Mouse (Mus musculus) forebrain, embryonic 14.5 days (tissue): ENCODE measurements around the gene Pdxdc1. TPM values are rescaled to one million over a fixed set of nuclear protein-coding genes. Genes with fewer than 3 reads are reported as not detected.
"Not testable (repeated sequence)": the region's sequence is repeated elsewhere in the genome, so short reads cannot be mapped to it uniquely, and the experiment has no call there.

Experiments
- ATAC-seq: fragments of 200-750 bp; cut with Nextera tagmentation; 2 replicates; pipeline ENCODE4 v1.8.0; 2017; ENCODE audit warnings: mild to moderate bottlenecking, moderate library complexity
- DNase-seq: peaks from one replicate; pipeline ENCODE4 v3.0.0-alpha.2; 2015; ENCODE audit warnings: low spot score
- H3K27ac ChIP-seq: fragments of 300-500 bp; sonication (generic); 2 replicates; pipeline ENCODE4 v1.5.1; 2014; ENCODE audit warnings: low read depth, mild to moderate bottlenecking, control low read depth, low read length, moderate library complexity
- H3K27me3 ChIP-seq: fragments of 300-500 bp; sonication (generic); replicated peaks from 2 replicates; pipeline ENCODE4 v1.6.1; 2014; ENCODE audit warnings: low read length, control low read depth, mixed read lengths; ENCODE audit not compliant: control insufficient read depth, insufficient read depth
- H3K36me3 ChIP-seq: fragments of 300-500 bp; sonication (generic); 2 replicates; pipeline ENCODE4 v1.6.1; 2014; ENCODE audit warnings: low read length, control low read depth; ENCODE audit not compliant: control insufficient read depth, insufficient read depth
- H3K4me1 ChIP-seq: fragments of 300-500 bp; sonication (generic); 2 replicates; pipeline ENCODE4 v1.6.1; 2014; ENCODE audit warnings: antibody characterized with exemption, low read length, control low read depth; ENCODE audit not compliant: control insufficient read depth, insufficient read depth
- H3K4me2 ChIP-seq: fragments of 300-500 bp; sonication (generic); 2 replicates; pipeline ENCODE4 v1.6.1; 2014; ENCODE audit warnings: mild to moderate bottlenecking, control low read depth, low read length
- H3K4me3 ChIP-seq: fragments of 300-500 bp; sonication (generic); 2 replicates; pipeline ENCODE4 v1.5.1; 2014; ENCODE audit warnings: low read depth, low read length, control low read depth
- H3K9ac ChIP-seq: fragments of 300-500 bp; sonication (generic); 2 replicates; pipeline ENCODE4 v1.6.1; 2014; ENCODE audit warnings: mild to moderate bottlenecking, low read length, control low read depth, moderate library complexity
- H3K9me3 ChIP-seq: fragments of 300-500 bp; sonication (generic); replicated peaks from 2 replicates; pipeline ENCODE4 v1.6.1; 2016; ENCODE audit warnings: low read length, control low read depth, mixed read lengths; ENCODE audit not compliant: control insufficient read depth
- WGBS: fragments of 180-500 bp; shearing (Covaris S2); extraction: QIAGEN DNeasy Blood & Tissue Kit; methylation state at CpG from one replicate; pipeline ENCODE4 v1.1.7; 2014; 5-methylcytosine and 5-hydroxymethylcytosine counted together
- polyA plus RNA-seq: library from polyadenylated mRNA; unstranded; fragments of >200 nt; fragmentation: Nextera tagmentation; extraction: Ambion mirVana; gene quantifications from 2 replicates; pipeline ENCODE4 v1.2.1, GENCODE M21; 2014

The Pdxdc1 gene
- polyA plus RNA-seq, 1 experiment from 2014 or later, result 62.2 TPM

DNA sequence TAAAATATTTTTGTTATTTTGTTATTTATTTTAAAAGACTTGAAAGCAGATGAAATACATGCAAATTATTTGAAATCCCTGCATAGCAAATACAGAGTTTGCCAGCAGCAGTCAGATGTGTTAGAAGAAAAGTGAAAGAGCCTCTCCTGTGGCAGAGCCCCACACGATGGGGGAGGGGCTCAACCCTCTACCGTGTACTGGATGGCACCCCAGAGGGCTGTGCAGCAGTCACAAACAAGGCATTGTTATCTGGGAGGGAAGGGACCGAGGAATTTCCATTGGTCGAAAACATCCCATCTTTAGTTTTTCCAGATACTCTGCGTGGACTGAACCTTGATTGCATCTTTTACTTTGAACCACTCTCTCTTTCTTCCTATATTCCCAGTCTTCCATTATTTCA lies 35.5 kb downstream of the Pdxdc1 start:
- H3K9ac ChIP-seq, H3K4me2 ChIP-seq, H3K4me3 ChIP-seq, H3K9me3 ChIP-seq, H3K4me1 ChIP-seq, H3K27ac ChIP-seq, H3K27me3 ChIP-seq: not testable (repeated sequence)
- DNase-seq, result peak; percentile 25
- H3K36me3 ChIP-seq, result peaks cover 14% of the 10 kb centered on the region
- peak; percentile 63; the same call in 1 of the 2 replicates for ATAC-seq
- WGBS, result 12% methylated on average over 5 of the region's 5 CpGs

DNA sequence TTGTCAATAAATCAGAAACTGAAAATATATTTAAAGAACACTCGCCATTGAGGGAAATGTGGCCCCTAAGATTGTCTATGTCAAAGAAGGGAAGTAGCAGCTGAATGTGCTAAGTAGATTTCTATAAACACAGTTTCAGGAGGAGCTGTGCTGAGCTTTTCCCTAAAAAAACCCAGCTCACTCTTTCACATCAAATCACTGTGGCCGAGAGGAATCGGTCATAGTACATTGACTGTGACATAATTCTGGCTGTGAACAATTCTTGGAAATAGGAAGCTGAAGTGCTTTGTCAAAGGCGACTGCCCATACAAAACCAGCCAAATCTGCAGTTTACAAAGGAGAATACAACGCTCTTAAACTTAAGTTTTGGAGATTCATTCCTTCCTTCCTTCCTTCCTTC lies 36.3 kb downstream of the Pdxdc1 start:
- Histone ChIP-seq H3K27me3 (no peaks in the 10 kb centered on the region), H3K9ac (no peak overlapping the region), H3K4me2 (no peak overlapping the region), H3K4me3 (no peak overlapping the region), H3K4me1 (no peaks in the 10 kb centered on the region), H3K36me3 (peaks cover 11% of the 10 kb centered on the region; the same call in 1 of the 2 replicates), H3K27ac (no peak overlapping the region), H3K9me3 (no peaks in the 10 kb centered on the region)
- ATAC-seq (no peak), DNase-seq (no peak)
- 90% methylated on average over 5 of the region's 5 CpGs for WGBS

DNA sequence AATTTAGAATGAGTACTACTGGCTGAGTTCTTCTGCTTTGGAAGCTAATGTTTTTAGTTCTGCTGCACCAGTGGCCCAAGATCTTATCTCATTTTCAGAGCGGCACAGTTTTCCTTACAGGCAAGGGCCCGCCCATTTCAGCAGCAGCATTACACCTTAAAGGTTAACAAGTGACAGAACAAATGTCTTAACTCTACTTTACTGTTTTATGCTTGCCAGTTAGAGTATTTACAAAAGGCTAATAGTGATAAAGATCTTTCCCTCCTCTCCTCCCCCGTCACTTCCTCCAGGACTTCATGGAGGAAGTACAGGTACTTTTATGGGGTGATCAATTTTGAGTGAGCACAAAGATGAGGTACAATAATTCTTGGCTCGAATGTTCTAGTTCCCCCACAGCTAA lies 36.9 kb downstream of the Pdxdc1 start:
- no peaks in the 10 kb centered on the region for H3K4me1 ChIP-seq
- no peak overlapping the region for H3K4me2 ChIP-seq
- peaks cover 11% of the 10 kb centered on the region; the same call in 1 of the 2 replicates for H3K36me3 ChIP-seq
- H3K4me3 ChIP-seq, result no peak overlapping the region
- H3K9me3 ChIP-seq, result no peaks in the 10 kb centered on the region
- H3K9ac ChIP-seq, result no peak overlapping the region
- H3K27ac ChIP-seq, result no peak overlapping the region
- DNase-seq, result no peak
- 86% methylated on average over 4 of the region's 4 CpGs for WGBS
- H3K27me3 ChIP-seq, result no peaks in the 10 kb centered on the region
- ATAC-seq, result no peak

DNA sequence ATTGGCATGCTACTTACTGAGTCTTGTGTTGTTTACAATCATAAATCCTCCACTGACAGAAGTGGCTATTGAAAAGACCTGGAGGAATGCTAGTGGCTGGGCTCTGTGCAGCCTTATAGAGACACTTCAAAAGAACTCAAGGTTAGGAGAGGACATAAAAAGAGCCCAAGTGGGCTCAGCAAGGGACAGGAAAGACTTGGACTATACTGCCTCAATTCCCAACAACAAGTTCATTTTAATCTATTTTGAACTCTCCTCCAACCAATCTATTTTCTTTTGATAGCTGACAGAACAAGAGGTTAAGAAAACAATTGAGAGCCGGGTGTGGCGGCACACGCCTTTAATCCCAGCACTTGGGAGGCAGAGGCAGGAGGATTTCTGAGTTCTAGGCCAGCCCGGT lies 49.0 kb downstream of the Pdxdc1 start:
- no peaks in the 10 kb centered on the region for H3K4me1 ChIP-seq
- H3K9ac ChIP-seq, result no peak overlapping the region
- no peak overlapping the region for H3K4me2 ChIP-seq
- H3K27me3 ChIP-seq, result no peaks in the 10 kb centered on the region
- WGBS, result 92% methylated on average over 4 of the region's 4 CpGs
- peaks cover 24% of the 10 kb centered on the region; the same call in 1 of the 2 replicates for H3K36me3 ChIP-seq
- H3K4me3 ChIP-seq, result no peak overlapping the region
- no peaks in the 10 kb centered on the region for H3K9me3 ChIP-seq
- DNase-seq (no peak), ATAC-seq (no peak)
- H3K27ac ChIP-seq, result no peak overlapping the region

DNA sequence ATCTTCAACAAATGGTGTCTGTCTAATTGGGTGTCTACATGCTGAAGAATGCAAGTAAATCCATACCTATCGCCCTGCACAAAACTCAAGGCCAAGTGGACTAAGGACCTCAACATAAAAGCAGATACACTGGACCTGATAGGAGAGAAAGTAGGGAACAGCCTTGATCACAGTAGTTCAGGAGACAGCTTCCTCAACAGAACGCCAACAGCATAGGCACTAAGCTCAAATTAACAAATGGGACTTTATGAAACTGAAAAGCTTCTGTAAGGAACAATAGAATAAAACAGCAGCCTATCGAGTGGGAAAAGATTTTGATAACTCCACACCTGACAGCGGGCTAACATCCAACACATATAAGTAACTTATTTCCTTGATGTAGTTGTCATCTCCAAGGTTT lies 51.5 kb downstream of the Pdxdc1 start:
- Histone ChIP-seq H3K27ac (no peak overlapping the region), H3K9me3 (no peaks in the 10 kb centered on the region), H3K36me3 (peaks cover 23% of the 10 kb centered on the region), H3K9ac (no peak overlapping the region), H3K27me3 (no peaks in the 10 kb centered on the region), H3K4me3 (no peak overlapping the region), H3K4me2 (no peak overlapping the region), H3K4me1 (no peaks in the 10 kb centered on the region)
- no peak for DNase-seq
- ATAC-seq, result no peak
- WGBS, result 95% methylated on average over 4 of the region's 4 CpGs

DNA sequence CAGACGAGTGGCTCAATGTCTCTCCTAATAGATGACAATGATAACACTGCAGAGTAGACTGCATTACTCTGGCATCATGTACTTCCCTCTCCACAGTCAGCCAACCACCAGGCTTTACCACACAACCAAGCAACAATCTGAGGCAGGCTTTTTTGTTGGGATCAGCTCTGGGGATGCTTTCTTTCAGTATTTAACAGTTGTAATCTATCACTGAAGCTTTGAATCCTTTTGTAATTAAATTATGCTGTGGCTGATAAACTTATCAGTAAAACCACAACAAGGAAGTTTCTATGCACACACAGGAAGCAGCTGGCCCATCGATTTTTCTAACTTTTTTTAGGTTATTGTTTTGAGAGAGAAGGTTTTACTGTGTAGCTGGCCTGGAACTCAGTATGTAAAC lies 54.6 kb downstream of the Pdxdc1 start:
- DNase-seq (no peak), ATAC-seq (no peak)
- Histone ChIP-seq H3K9ac (no peak overlapping the region), H3K4me1 (no peaks in the 10 kb centered on the region), H3K36me3 (peaks cover 30% of the 10 kb centered on the region), H3K27me3 (no peaks in the 10 kb centered on the region), H3K9me3 (no peaks in the 10 kb centered on the region), H3K4me2 (no peak overlapping the region), H3K4me3 (no peak overlapping the region), H3K27ac (no peak overlapping the region)
- WGBS, result 79% methylated on average over 2 of the region's 2 CpGs

DNA sequence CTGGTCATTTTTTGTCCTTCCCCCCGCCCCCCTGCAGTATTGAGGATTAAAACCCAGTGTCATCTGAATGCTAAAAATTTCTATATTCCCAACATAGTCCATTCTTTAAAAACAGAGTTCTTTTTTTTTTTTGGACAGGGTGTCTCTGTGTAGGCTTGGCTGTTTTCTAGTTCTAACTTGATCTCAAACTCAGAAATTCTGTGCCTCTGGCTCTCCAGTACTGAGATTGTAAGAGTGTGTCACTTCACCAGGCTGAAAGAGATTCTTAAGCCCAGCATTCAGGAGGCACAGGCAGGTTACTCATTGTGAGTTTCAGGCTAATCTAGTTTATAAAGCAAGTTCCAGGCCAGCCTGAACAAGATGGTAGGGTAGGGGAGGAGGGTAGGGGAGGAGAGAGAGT lies 56.3 kb downstream of the Pdxdc1 start:
- no peak overlapping the region for H3K27ac ChIP-seq
- H3K9me3 ChIP-seq, result no peaks in the 10 kb centered on the region
- H3K9ac ChIP-seq, result no peak overlapping the region
- peaks cover 35% of the 10 kb centered on the region for H3K36me3 ChIP-seq
- WGBS, result 91% methylated on average over 1 of the region's 1 CpGs
- ATAC-seq (no peak), DNase-seq (no peak)
- H3K27me3 ChIP-seq, result no peaks in the 10 kb centered on the region
- H3K4me3 ChIP-seq, result no peak overlapping the region
- H3K4me2 ChIP-seq, result no peak overlapping the region
- H3K4me1 ChIP-seq, result no peaks in the 10 kb centered on the region

DNA sequence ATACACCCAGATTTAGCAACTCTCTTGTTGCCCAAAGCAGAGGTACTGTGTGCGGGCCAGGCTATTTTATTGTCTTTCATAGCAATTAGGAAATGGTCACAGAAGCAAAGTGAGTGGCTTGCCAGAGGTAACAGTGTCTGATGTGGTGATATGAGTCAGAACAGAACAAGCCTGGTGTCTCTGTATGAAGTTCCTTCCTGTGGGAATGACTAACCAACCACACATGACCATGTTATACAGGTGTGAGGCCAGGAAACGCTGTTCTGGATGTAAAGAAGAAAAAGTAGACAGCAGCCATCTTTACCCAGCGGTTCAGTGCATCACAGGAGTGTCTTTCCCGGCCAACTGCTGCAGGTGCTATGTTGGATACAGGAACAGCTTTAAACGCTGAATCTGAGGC lies 57.9 kb downstream of the Pdxdc1 start:
- H3K9me3 ChIP-seq, result no peaks in the 10 kb centered on the region
- H3K27ac ChIP-seq, result no peak overlapping the region
- WGBS, result 97% methylated on average over 5 of the region's 5 CpGs
- no peak overlapping the region for H3K9ac ChIP-seq
- no peaks in the 10 kb centered on the region for H3K27me3 ChIP-seq
- DNase-seq, result no peak
- no peak for ATAC-seq
- H3K4me2 ChIP-seq, result no peak overlapping the region
- H3K36me3 ChIP-seq, result peaks cover 45% of the 10 kb centered on the region
- no peak overlapping the region for H3K4me3 ChIP-seq
- H3K4me1 ChIP-seq, result no peaks in the 10 kb centered on the region

DNA sequence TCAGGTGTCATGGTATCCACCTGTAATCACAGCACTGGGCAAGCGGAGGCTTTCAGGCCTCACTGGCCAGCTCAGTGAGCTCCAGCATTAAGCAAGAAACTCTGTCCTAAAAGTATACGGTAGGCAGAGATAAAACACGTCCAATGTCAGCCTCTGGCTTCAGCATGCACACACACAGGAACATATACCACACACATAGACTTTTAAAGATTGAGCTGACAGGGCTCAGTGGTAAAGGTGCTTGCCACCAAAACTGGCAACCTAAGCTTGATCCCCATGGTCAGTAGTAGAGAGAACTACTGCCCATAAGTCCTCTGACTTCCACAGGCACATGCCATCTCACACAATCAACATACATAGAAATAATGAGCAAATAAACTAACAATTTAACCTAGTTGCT lies 62.0 kb downstream of the Pdxdc1 start:
- Histone ChIP-seq H3K9ac (no peak overlapping the region), H3K36me3 (peaks cover 74% of the 10 kb centered on the region)
- 92% methylated on average over 3 of the region's 3 CpGs for WGBS

More for the DNA sequence above, 62.0 kb downstream of the Pdxdc1 start:
- H3K27me3 ChIP-seq, result no peaks in the 10 kb centered on the region
- H3K4me2 ChIP-seq, result no peak overlapping the region
- no peak overlapping the region for H3K27ac ChIP-seq
- no peak for ATAC-seq
- no peak overlapping the region for H3K4me3 ChIP-seq
- H3K4me1 ChIP-seq, result no peaks in the 10 kb centered on the region
- H3K9me3 ChIP-seq, result no peaks in the 10 kb centered on the region
- DNase-seq, result no peak
